Mouse (Mus musculus): ENCODE results near the gene Cfap100.
A peak's percentile ranks its signal among the peaks of the same experiment; 100 is the strongest.

Cfap100 gene

GRCm38 (mm10) chr6:90428380-90428974, at the start of gene Cfap100:
TSS of gene Cfap100 (minus strand) at chr6:90428797.
- no peak for TF ChIP-seq POU5F1 (IDR thresholded peaks at IDR 0.05; ENCODE audit: borderline replicate concordance, low read length)
- no peak for TF ChIP-seq NANOG (IDR thresholded peaks at IDR 0.05; ENCODE audit: borderline replicate concordance, low read length)
- peak; percentile 41; the same call in 1 of the 2 replicates for TF ChIP-seq CTCF (conservative IDR thresholded peaks at IDR 0.05; ENCODE audit: low read length)

GRCm38 (mm10) chr6:90476941-90477518, 48.4 kb upstream of the Cfap100 start:
- H3K4me3 ChIP-seq (replicated peaks; ENCODE audit: low read length), result no peak overlapping the region
- peaks cover 15% of the 10 kb centered on the region for H3K36me3 ChIP-seq (ENCODE audit: insufficient read depth, low read length)
- no peaks in the 10 kb centered on the region for H3K9me3 ChIP-seq (ENCODE audit: low read length)
- TF ChIP-seq NANOG (IDR thresholded peaks at IDR 0.05; ENCODE audit: borderline replicate concordance, low read length) (no peak), CTCF (conservative IDR thresholded peaks at IDR 0.05; ENCODE audit: low read length) (no peak), POU5F1 (IDR thresholded peaks at IDR 0.05; ENCODE audit: borderline replicate concordance, low read length) (no peak)
- peaks cover 65% of the 10 kb centered on the region for H3K4me1 ChIP-seq (replicated peaks; ENCODE audit: low read depth, low read length)
- H3K27me3 ChIP-seq (ENCODE audit: insufficient read depth, low read length), result peaks cover 6% of the 10 kb centered on the region; the same call in 1 of the 2 replicates

More at GRCm38 (mm10) chr6:90428380-90428974, at the start of gene Cfap100:
- Histone ChIP-seq H3K4me1 (replicated peaks; ENCODE audit: low read depth, low read length) (peaks cover 33% of the 10 kb centered on the region), H3K9me3 (ENCODE audit: low read length) (no peaks in the 10 kb centered on the region), H3K27me3 (ENCODE audit: insufficient read depth, low read length) (peaks cover 29% of the 10 kb centered on the region), H3K4me3 (replicated peaks; ENCODE audit: low read length) (peak within 1 kb of the TSS; percentile 74), H3K36me3 (ENCODE audit: insufficient read depth, low read length) (peaks cover 3% of the 10 kb centered on the region; the same call in 1 of the 2 replicates)

DNA sequence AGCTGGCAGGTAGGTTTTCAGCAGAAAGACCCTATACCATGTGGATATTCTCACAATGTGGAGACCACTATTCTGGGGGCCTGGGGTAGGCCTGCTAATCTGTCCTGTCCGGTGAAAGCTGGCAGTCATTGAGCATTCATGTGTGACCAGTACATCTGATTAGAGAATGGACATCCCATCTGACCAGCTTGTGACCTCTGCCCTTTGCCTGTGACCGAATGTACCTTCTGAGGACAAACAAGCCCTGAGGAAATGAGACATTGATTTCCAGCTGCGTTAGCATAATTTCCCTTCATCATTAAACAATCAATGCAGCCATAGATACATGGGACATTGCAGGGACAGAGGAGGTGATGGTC, 47.2 kb upstream of the Cfap100 start:
- Histone ChIP-seq H3K9me3 (ENCODE audit: low read length) (no peaks in the 10 kb centered on the region), H3K4me3 (replicated peaks; ENCODE audit: low read length) (no peak overlapping the region), H3K36me3 (ENCODE audit: insufficient read depth, low read length) (peaks cover 27% of the 10 kb centered on the region), H3K27me3 (ENCODE audit: insufficient read depth, low read length) (peaks cover 6% of the 10 kb centered on the region; the same call in 1 of the 2 replicates), H3K4me1 (replicated peaks; ENCODE audit: low read depth, low read length) (peaks cover 72% of the 10 kb centered on the region)
- TF ChIP-seq NANOG (IDR thresholded peaks at IDR 0.05; ENCODE audit: borderline replicate concordance, low read length), result no peak
- TF ChIP-seq CTCF (conservative IDR thresholded peaks at IDR 0.05; ENCODE audit: low read length), result no peak
- no peak for TF ChIP-seq POU5F1 (IDR thresholded peaks at IDR 0.05; ENCODE audit: borderline replicate concordance, low read length)

DNA sequence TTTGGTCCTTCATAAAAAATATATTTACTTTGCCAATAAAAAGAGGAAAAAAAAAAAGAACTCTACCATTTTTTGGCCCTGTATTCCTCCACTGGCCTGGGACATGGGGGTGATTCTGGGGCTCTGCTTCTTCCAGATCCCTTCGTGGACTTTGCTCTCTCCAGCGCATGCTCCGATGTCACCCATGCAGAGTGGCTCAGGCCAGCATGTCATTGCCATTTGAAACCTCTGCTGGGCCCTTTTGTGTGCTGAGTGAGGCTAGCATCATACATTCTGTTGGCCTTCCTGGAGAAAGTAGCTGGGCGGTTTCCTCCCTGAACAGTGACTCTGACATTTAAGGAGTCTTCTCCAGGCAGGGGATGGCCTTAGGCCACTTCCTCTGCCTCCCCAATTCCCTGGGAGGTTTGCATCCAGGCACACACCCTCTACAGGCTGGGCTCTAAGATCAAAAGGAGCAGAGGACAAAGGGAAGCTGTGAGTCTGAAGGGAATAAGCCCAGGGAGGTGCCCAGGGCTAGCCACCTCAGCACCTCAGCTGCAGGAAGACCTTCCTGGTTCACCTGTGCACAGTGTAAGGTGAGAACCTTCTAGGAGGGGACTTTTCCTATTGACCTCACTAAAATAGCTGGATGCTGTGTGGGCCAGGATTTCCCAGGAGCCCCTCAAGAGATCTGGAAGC, 46.7 kb upstream of the Cfap100 start:
- H3K9me3 ChIP-seq (ENCODE audit: low read length), result no peaks in the 10 kb centered on the region
- peaks cover 6% of the 10 kb centered on the region; the same call in 1 of the 2 replicates for H3K27me3 ChIP-seq (ENCODE audit: insufficient read depth, low read length)
- H3K4me1 ChIP-seq (replicated peaks; ENCODE audit: low read depth, low read length), result peaks cover 72% of the 10 kb centered on the region
- TF ChIP-seq POU5F1 (IDR thresholded peaks at IDR 0.05; ENCODE audit: borderline replicate concordance, low read length) (no peak), NANOG (IDR thresholded peaks at IDR 0.05; ENCODE audit: borderline replicate concordance, low read length) (no peak), CTCF (conservative IDR thresholded peaks at IDR 0.05; ENCODE audit: low read length) (no peak)
- H3K4me3 ChIP-seq (replicated peaks; ENCODE audit: low read length), result no peak overlapping the region; the same call in 1 of the 2 replicates
- H3K36me3 ChIP-seq (ENCODE audit: insufficient read depth, low read length), result peaks cover 33% of the 10 kb centered on the region

DNA sequence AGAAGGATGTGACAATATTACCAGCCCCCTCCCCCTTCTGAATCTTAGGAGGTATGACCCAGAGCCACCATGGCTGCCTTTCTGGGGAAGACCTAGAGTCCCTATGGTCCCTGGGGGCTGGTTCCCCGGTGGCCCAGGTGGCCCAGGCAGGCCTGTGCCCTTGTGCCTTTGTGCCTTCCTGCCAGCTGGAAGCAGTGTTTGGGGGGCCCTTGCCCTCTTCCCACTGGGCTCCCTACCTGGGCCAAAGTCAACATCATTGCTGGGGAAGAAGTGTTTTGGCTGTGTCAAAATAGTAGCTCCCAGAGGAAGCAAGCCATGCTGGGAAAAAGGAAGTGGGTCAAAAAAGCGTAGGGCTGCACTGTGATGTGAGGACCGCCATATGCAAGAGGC, 45.8 kb upstream of the Cfap100 start:
- Histone ChIP-seq H3K4me3 (replicated peaks; ENCODE audit: low read length) (peak overlapping the region; percentile 68), H3K36me3 (ENCODE audit: insufficient read depth, low read length) (peaks cover 42% of the 10 kb centered on the region), H3K9me3 (ENCODE audit: low read length) (no peaks in the 10 kb centered on the region), H3K4me1 (replicated peaks; ENCODE audit: low read depth, low read length) (peaks cover 72% of the 10 kb centered on the region), H3K27me3 (ENCODE audit: insufficient read depth, low read length) (peaks cover 6% of the 10 kb centered on the region; the same call in 1 of the 2 replicates)
- no peak for TF ChIP-seq NANOG (IDR thresholded peaks at IDR 0.05; ENCODE audit: borderline replicate concordance, low read length)
- TF ChIP-seq CTCF (conservative IDR thresholded peaks at IDR 0.05; ENCODE audit: low read length), result no peak
- no peak for TF ChIP-seq POU5F1 (IDR thresholded peaks at IDR 0.05; ENCODE audit: borderline replicate concordance, low read length)

DNA sequence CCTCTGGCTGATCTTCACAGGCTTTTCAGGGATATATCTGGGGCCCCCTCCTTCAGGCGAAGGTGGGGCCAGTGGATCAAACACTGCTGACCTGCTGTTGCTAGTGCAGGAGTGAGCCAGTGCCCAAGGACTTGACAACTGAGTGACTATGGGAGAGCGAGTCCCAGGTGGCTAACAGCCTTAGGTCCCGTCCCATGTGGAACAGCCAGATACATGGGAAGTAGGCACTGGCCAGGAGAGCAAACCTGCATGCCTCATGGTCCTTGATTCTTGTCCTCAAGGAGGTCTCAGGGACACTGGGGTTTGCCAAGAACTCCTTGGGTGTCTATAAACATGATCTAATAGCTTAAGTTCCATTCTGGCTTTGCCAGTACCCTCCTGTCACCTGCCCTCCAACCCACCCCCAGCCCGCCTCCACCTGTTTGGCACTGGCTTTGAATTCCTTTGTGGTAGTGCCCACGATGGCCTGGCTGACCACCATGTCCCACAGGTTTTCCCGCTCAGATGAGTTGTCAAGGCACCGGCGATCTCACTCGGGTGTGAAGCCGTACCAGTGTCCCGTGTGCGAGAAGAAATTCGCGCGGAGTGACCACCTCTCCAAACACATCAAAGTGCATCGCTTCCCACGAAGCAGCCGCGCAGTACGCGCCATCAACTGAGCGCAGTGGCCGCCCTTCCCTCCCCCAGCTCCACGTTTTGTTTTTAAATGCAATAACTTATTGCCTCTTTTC, 45.2 kb upstream of the Cfap100 start:
- peaks cover 48% of the 10 kb centered on the region for H3K36me3 ChIP-seq (ENCODE audit: insufficient read depth, low read length)
- peaks cover 6% of the 10 kb centered on the region; the same call in 1 of the 2 replicates for H3K27me3 ChIP-seq (ENCODE audit: insufficient read depth, low read length)
- TF ChIP-seq POU5F1 (IDR thresholded peaks at IDR 0.05; ENCODE audit: borderline replicate concordance, low read length) (no peak), NANOG (IDR thresholded peaks at IDR 0.05; ENCODE audit: borderline replicate concordance, low read length) (no peak), CTCF (conservative IDR thresholded peaks at IDR 0.05; ENCODE audit: low read length) (no peak)
- peak overlapping the region; percentile 68 for H3K4me3 ChIP-seq (replicated peaks; ENCODE audit: low read length)
- peaks cover 72% of the 10 kb centered on the region for H3K4me1 ChIP-seq (replicated peaks; ENCODE audit: low read depth, low read length)
- H3K9me3 ChIP-seq (ENCODE audit: low read length), result no peaks in the 10 kb centered on the region

- H3K4me1 ChIP-seq (replicated peaks; ENCODE audit: low read depth, low read length), result peaks cover 72% of the 10 kb centered on the region
- H3K27me3 ChIP-seq (ENCODE audit: insufficient read depth, low read length), result peaks cover 5% of the 10 kb centered on the region; the same call in 1 of the 2 replicates
- peaks cover 59% of the 10 kb centered on the region for H3K36me3 ChIP-seq (ENCODE audit: insufficient read depth, low read length)
- TF ChIP-seq CTCF (conservative IDR thresholded peaks at IDR 0.05; ENCODE audit: low read length) (no peak), NANOG (IDR thresholded peaks at IDR 0.05; ENCODE audit: borderline replicate concordance, low read length) (no peak), POU5F1 (IDR thresholded peaks at IDR 0.05; ENCODE audit: borderline replicate concordance, low read length) (no peak)
- no peaks in the 10 kb centered on the region for H3K9me3 ChIP-seq (ENCODE audit: low read length)
- H3K4me3 ChIP-seq (replicated peaks; ENCODE audit: low read length), result no peak overlapping the region
Measured at GRCm38 (mm10) chr6:90472697-90473096, 44.1 kb upstream of the Cfap100 start.

GRCm38 (mm10) chr6:90472079-90472478, 43.5 kb upstream of the Cfap100 start:
- Histone ChIP-seq H3K36me3 (ENCODE audit: insufficient read depth, low read length) (peaks cover 65% of the 10 kb centered on the region), H3K27me3 (ENCODE audit: insufficient read depth, low read length) (no peaks in the 10 kb centered on the region), H3K4me3 (replicated peaks; ENCODE audit: low read length) (no peak overlapping the region), H3K9me3 (ENCODE audit: low read length) (no peaks in the 10 kb centered on the region), H3K4me1 (replicated peaks; ENCODE audit: low read depth, low read length) (peaks cover 70% of the 10 kb centered on the region)
- TF ChIP-seq CTCF (conservative IDR thresholded peaks at IDR 0.05; ENCODE audit: low read length), result no peak
- TF ChIP-seq POU5F1 (IDR thresholded peaks at IDR 0.05; ENCODE audit: borderline replicate concordance, low read length), result no peak
- no peak for TF ChIP-seq NANOG (IDR thresholded peaks at IDR 0.05; ENCODE audit: borderline replicate concordance, low read length)

All from E14TG2a.4 (cell line).